Mouse (Mus musculus) erythroblast, embryonic 14.5 days (primary cell): ENCODE data around the gene Prx. TPM values are rescaled to one million over a fixed set of nuclear protein-coding genes. Genes with fewer than 3 reads are reported as not detected.

Experiments used
- H3K27me3 ChIP-seq: 2 replicates; pipeline ENCODE4 v1.6.1; 2012; ENCODE audit warnings: inconsistent platforms; ENCODE audit not compliant: control insufficient read depth
- H3K36me3 ChIP-seq: 2 replicates; pipeline ENCODE4 v1.6.1; 2012; ENCODE audit warnings: mild to moderate bottlenecking, inconsistent platforms; ENCODE audit not compliant: control insufficient read depth
- H3K4me1 ChIP-seq: 2 replicates; pipeline ENCODE4 v1.6.1; 2012; ENCODE audit warnings: inconsistent platforms; ENCODE audit not compliant: control insufficient read depth
- H3K4me3 ChIP-seq: replicated peaks from 2 replicates; pipeline ENCODE3; 2012; ENCODE audit warnings: moderate library complexity, mild to moderate bottlenecking, inconsistent platforms
- H3K9me3 ChIP-seq: 2 replicates; pipeline ENCODE4 v1.6.1; 2012; ENCODE audit warnings: low read length, inconsistent platforms, mixed read lengths; ENCODE audit not compliant: control insufficient read depth
- GATA1 ChIP-seq: IDR thresholded peaks from 2 replicates; pipeline ENCODE4 v1.6.1; 2012; ENCODE audit warnings: low read length, inconsistent platforms, mixed read lengths
- TAL1 ChIP-seq: IDR thresholded peaks from 3 replicates; pipeline ENCODE4 v1.6.1; 2012; ENCODE audit warnings: low read length, inconsistent platforms, mixed read lengths
- polyA plus RNA-seq: library from polyadenylated mRNA; stranded (reverse); fragments of >175 nt; gene quantifications from 2 replicates; pipeline ENCODE4 v1.2.3, GENCODE M21; 2012

Gene Prx
- polyA plus RNA-seq, 1 experiment = 0.41 TPM

DNA sequence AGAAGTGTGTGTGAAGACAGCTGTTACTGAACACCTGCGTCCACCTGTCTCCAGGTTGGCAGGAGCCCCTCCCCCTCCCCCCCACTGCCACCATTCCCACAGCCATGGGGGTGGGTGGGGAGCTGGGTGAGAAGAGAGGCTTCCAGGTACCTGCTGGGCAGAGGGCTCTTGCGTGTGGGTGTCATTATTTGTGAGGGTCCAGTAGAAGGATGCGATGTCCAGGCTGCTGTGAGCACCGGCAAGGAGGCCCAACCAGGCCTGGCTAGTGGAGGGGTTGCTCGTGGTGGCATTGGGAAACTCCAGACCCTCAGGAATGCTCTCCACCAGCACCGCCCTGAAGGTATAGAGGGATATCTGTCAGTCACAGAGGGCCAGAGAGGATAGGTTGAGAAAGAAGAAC is 41.8 kb downstream of the Prx start:
- peak overlapping the region; percentile 81 for H3K4me3 ChIP-seq

DNA sequence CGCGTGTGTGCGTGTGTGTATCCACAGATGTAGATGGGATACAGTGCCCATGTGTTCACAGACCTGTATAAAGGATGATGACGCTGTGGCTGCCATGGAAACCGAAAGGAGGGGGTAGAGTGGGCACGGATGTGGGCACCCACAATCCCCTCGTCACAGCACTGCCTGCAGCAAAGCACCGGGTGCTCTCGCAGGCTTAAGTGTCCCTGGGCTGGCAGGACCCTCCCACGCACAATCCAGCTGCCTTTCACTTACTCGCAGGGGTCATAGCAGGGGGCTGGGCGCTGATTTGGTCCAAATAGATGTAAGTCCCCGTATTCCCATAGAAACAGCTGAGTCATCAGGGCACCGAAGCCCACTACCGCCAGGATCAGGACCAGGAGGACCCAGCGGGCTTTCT is 42.3 kb downstream of the Prx start:
- Histone ChIP-seq H3K4me3 (peak overlapping the region; percentile 81), H3K36me3 (peaks cover 55% of the 10 kb centered on the region), H3K9me3 (no peaks in the 10 kb centered on the region), H3K27me3 (no peaks in the 10 kb centered on the region), H3K4me1 (peaks cover 81% of the 10 kb centered on the region)
- no peak for TF ChIP-seq GATA1
- no peak for TF ChIP-seq TAL1

More for the DNA sequence above, 41.8 kb downstream of the Prx start:
- Histone ChIP-seq H3K36me3 (peaks cover 60% of the 10 kb centered on the region), H3K27me3 (no peaks in the 10 kb centered on the region), H3K4me1 (peaks cover 84% of the 10 kb centered on the region), H3K9me3 (no peaks in the 10 kb centered on the region)
- no peak for TF ChIP-seq GATA1
- no peak for TF ChIP-seq TAL1

DNA sequence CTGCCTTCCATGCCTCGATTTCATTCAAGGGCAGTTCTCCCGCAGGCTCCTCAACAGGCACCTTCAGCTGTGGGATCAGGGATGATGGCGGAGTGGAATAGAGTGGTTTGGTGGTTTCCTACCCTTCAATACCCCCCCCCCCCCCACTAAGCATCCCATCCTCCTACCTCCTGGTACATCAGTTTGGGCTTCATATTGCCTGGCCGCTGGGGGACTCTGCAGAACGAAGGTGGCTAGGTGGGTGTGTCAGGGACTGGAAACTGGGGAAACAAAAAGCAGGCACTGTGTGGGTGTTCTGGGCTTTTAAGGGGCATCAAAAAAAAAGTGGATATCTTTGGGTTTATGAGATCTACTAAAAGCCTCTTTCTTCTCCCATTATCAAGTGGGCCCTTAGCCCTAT is 42.8 kb downstream of the Prx start:
- no peaks in the 10 kb centered on the region for H3K27me3 ChIP-seq
- TF ChIP-seq GATA1 (no peak), TAL1 (no peak)
- H3K9me3 ChIP-seq = no peaks in the 10 kb centered on the region
- H3K4me3 ChIP-seq = peak overlapping the region; percentile 81
- peaks cover 50% of the 10 kb centered on the region for H3K36me3 ChIP-seq
- peaks cover 76% of the 10 kb centered on the region for H3K4me1 ChIP-seq

DNA sequence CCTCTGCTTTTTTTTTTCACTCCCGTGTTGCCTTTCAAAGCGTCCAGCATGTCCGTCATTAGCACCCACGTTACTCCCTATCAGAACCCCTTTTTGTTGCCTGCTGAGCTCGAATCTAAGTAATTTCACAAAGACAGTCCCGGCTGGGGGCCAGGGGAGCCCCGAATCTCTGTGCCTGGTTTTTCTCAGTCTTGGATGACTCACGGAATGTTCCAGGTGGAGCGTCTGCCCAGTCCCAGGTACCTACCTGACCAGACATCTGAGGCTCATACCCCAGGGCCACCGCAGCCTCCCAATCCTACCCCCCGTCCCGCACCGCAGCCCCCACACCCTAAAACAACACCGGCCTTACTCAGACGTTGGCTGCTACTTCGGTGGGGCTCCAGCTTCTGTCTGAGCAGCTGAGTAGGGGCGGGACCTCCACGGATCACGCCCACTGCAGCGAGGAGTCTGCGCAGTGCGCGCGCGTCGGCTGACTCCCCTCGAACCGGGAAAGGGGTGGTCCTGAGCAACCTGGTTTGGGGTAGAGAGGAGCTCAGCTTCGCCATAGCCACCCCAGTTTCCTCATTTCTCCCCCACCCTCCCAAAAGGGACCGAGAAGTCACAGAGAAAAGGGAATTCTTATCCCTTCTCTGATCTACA is 43.4 kb downstream of the Prx start:
- TF ChIP-seq TAL1 (no peak), GATA1 (peak; percentile 34; the same call in 1 of the 2 replicates)
- H3K27me3 ChIP-seq = no peaks in the 10 kb centered on the region

DNA sequence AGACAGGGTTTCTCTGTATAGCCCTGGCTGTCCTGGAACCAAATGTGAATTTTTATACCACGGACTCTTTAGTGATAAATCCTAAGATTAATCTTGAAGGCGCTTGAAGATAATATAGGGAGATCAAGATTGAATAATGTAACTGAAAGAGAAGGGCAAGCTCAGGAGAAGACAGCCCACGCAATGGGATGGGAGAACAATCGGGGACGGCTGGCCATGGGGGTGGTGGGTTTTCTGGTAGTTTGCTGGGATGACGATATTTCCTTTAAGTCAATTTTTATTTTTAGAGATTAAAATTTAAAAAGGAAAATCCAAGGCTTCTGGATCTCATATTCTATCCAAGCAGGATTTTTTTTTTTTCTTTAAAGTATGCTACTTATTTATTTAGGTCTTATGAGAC is 43.9 kb downstream of the Prx start:
- H3K27me3 ChIP-seq = no peaks in the 10 kb centered on the region
- no peak for TF ChIP-seq TAL1
- TF ChIP-seq GATA1 = no peak
- H3K4me1 ChIP-seq = peaks cover 69% of the 10 kb centered on the region
- no peaks in the 10 kb centered on the region for H3K9me3 ChIP-seq
- peaks cover 39% of the 10 kb centered on the region for H3K36me3 ChIP-seq
- peak overlapping the region; percentile 81 for H3K4me3 ChIP-seq

More for the DNA sequence above, 43.4 kb downstream of the Prx start:
- Histone ChIP-seq H3K9me3 (no peaks in the 10 kb centered on the region), H3K4me3 (peak overlapping the region; percentile 81), H3K36me3 (peaks cover 44% of the 10 kb centered on the region), H3K4me1 (peaks cover 73% of the 10 kb centered on the region)

DNA sequence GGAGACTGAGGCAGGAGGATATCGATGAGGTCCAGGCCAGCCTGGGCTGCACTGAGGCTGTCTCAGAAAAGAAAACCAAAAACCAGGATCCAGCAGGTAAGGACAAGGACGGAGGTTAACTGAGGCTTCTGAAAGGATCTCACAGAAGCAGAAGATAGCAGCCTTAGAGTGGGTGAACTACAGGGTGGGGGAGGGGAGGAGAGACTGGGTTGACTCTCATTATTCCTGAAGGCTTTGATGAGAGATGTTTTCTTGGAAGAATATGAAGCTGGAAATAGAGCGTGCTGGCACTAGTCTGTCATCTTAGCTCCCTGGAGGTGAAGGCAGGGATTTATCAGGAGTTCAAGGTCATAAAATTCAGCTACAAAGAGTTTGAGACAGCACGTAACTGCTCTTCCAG is 44.7 kb downstream of the Prx start:
- peaks cover 31% of the 10 kb centered on the region for H3K36me3 ChIP-seq
- no peak overlapping the region for H3K4me3 ChIP-seq
- no peaks in the 10 kb centered on the region for H3K27me3 ChIP-seq
- no peaks in the 10 kb centered on the region for H3K9me3 ChIP-seq
- no peak for TF ChIP-seq GATA1
- TF ChIP-seq TAL1 = no peak
- H3K4me1 ChIP-seq = peaks cover 61% of the 10 kb centered on the region

DNA sequence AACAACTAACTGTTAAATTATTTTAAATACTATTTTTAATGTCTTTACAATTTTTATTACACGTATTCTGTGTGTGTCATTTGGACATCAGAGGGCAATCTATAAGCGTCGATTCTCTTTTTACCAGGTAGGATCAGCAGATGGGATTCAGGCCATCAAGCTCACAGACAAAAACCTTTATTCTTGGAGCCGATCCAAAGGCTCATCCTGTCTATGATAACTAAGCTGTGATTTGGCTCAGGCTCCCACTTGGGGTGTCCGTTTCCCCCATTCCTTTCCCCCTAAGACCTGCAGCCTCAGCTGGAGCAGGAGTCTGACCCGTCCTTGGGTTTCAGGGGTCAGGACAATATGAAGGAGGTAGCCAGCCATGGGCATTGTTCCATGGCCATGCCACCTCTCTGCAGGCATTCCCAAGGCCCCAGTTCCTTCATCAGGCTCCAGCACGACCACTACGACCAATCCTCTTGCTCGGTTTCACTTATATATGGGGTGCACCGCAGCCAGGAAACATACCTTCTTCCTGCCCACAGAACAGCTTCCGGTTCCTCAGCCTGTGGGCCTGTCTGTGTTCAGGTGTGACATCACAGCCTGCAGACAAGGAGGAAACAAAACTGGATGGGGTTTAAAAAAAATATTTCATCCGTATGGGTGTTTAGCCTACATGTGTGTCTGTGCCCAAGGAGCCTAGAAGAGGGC is 45.7 kb downstream of the Prx start:
- Histone ChIP-seq H3K9me3 (no peaks in the 10 kb centered on the region), H3K4me1 (peaks cover 51% of the 10 kb centered on the region), H3K27me3 (no peaks in the 10 kb centered on the region), H3K4me3 (no peak overlapping the region), H3K36me3 (peaks cover 21% of the 10 kb centered on the region)
- TF ChIP-seq TAL1 = no peak
- no peak for TF ChIP-seq GATA1

DNA sequence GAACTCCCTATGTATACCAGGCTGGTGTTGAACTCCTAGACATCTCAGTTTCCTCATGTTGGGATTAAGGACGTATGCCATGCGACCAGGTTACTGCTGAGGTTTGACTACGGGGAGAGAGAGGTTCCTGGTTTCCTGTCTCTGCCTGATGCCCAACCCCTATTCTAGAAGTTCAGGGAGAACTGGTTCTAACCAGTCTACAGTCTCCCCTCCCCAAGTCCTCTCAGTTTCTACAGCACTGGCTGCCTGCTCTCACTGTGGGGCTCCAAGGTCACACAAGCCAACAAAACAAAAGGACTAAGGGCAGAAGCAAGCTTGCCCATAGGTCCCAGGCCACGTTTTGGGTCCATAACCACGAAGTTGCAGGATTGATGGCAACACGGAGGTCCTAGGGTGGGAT is 50.5 kb downstream of the Prx start:
- H3K4me1 ChIP-seq = peaks cover 35% of the 10 kb centered on the region
- peaks cover 1% of the 10 kb centered on the region; the same call in 1 of the 2 replicates for H3K36me3 ChIP-seq
- H3K4me3 ChIP-seq = no peak overlapping the region
- H3K27me3 ChIP-seq = no peaks in the 10 kb centered on the region
- no peak for TF ChIP-seq TAL1
- TF ChIP-seq GATA1 = no peak
- H3K9me3 ChIP-seq = no peaks in the 10 kb centered on the region

DNA sequence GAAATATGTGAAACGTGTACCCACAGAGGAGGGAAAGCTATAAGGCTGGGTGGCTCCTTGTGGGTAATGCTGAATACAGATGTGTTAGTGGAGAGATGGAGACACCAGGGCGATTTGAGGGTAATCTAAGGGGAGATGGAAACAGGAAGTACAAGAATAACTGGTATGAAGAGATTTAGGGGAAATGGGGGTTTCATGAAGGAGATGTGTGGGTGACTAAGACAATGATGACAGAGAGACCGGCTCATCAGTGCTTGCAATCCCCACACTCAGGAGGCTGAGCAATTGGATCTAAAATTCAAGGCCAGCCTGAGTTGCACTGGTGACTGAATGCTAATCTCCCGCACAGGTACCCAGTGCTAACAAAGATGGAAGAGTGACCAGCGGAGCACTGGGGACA is 52.9 kb downstream of the Prx start:
- peak overlapping the region; percentile 77 for H3K4me3 ChIP-seq
- peaks cover 21% of the 10 kb centered on the region for H3K36me3 ChIP-seq
- TF ChIP-seq GATA1 (no peak), TAL1 (no peak)
- H3K9me3 ChIP-seq = no peaks in the 10 kb centered on the region
- H3K27me3 ChIP-seq = no peaks in the 10 kb centered on the region
- peaks cover 41% of the 10 kb centered on the region for H3K4me1 ChIP-seq
